8 mouse cellular contexts compared by ENCODE assay signal in genomic region chr5:30232271-30232971, GRCm38 (mm10). TPM values are rescaled to one million over a fixed set of nuclear protein-coding genes. Genes with fewer than 3 reads are reported as not detected.
DNase-seq lines count a peak whose midpoint lies in the region; ATAC-seq lines count a peak whose summit lies in the region.

TSS of gene Selenoi (plus strand) at chr5:30232581.

- WGBS in heart, embryonic 10.5 days, result 5% methylated on average over 71 of the region's 71 CpGs
- WGBS in kidney, embryonic 15.5 days, result under 1% methylated on average over 71 of the region's 71 CpGs

- no peaks in the 10 kb centered on the region for H3K27me3 ChIP-seq in heart, embryonic 10.5 days (ENCODE audit: insufficient read depth, poor library complexity, severe bottlenecking)
- H3K27me3 ChIP-seq in kidney, embryonic 15.5 days, result no peaks in the 10 kb centered on the region

- peak; percentile 98 for ATAC-seq in erythroblast, adult 5-6 weeks (replicated peaks; ENCODE audit: low FRiP score, poor library complexity, severe bottlenecking)
- peak; percentile 99 for ATAC-seq in kidney, embryonic 15.5 days (replicated peaks; ENCODE audit: low FRiP score)
- ATAC-seq in monocyte, adult 5-6 weeks (replicated peaks; ENCODE audit: insufficient number of reproducible peaks, low FRiP score, low TSS enrichment, poor library complexity, severe bottlenecking), result peak; percentile 99

- peak within 1 kb of the TSS; percentile 70 for H3K9ac ChIP-seq in kidney, embryonic 15.5 days

- H3K9me3 ChIP-seq in heart, embryonic 10.5 days, result no peaks in the 10 kb centered on the region
- H3K9me3 ChIP-seq in kidney, embryonic 15.5 days (replicated peaks), result 0 out of 2 replicates have a peak, but pooled peaks cover 5% of the 10 kb centered on the region

- peak; percentile 99 to 100 for DNase-seq in B cell, adult 2 months
- peak; percentile 100 for DNase-seq in brain, adult 2 months (ENCODE audit: low read depth, low spot score)
- peak; percentile 99 for DNase-seq in heart, embryonic 10.5 days (ENCODE audit: low spot score)
- DNase-seq in liver, result peak; percentile 99
- DNase-seq in spleen, postnatal 4 days (ENCODE audit: low spot score in 2 of 2), result peak; percentile 98 to 99

- H3K4me1 ChIP-seq in heart, embryonic 10.5 days, result peaks cover 32% of the 10 kb centered on the region; the same call in 1 of the 2 replicates
- peaks cover 25% of the 10 kb centered on the region for H3K4me1 ChIP-seq in kidney, embryonic 15.5 days

- H3K27ac ChIP-seq in heart, embryonic 10.5 days, result peak within 1 kb of the TSS; percentile 91
- peak within 1 kb of the TSS; percentile 90 for H3K27ac ChIP-seq in kidney, embryonic 15.5 days

- H3K4me3 ChIP-seq in heart, embryonic 10.5 days, result peak within 1 kb of the TSS; percentile 87
- peak within 1 kb of the TSS; percentile 83 for H3K4me3 ChIP-seq in kidney, embryonic 15.5 days (replicated peaks)

- H3K4me2 ChIP-seq in kidney, embryonic 15.5 days, result peak within 1 kb of the TSS; percentile 77

- peaks cover 11% of the 10 kb centered on the region for H3K36me3 ChIP-seq in heart, embryonic 10.5 days
- peaks cover 8% of the 10 kb centered on the region; the same call in 1 of the 2 replicates for H3K36me3 ChIP-seq in kidney, embryonic 15.5 days

RNA-seq across cellular contexts. Expression of gene Selenoi, which starts in this region (rescaled TPM):
- 5.2 and 9.6 TPM in 2 replicates for total RNA-seq in erythroblast, adult 5-6 weeks (2015; ENCODE audit: low replicate concordance)
- 8.0 and 13.8 TPM in 2 replicates for total RNA-seq in erythroblast, adult 5-6 weeks (2017; ENCODE audit: low replicate concordance)
- 23.3 and 25.6 TPM in 2 replicates for polyA plus RNA-seq in heart, embryonic 10.5 days (2016; fragmentation: Nextera tagmentation; extraction: Ambion mirVana)
- polyA plus RNA-seq in kidney, embryonic 15.5 days (2015; fragmentation: Nextera tagmentation; extraction: Ambion mirVana), result 14.0 and 14.3 TPM in 2 replicates
- 19.7 to 23.6 TPM (median 22.3 TPM) in 3 replicates for total RNA-seq in monocyte, adult 5-6 weeks (2017)

Comparison
In these comparisons a context has a peak if more than half of its experiments do, and no peak if none do; other contexts are left out.
1. Peak in every context shown above with its lines: DNase-seq, ATAC-seq, H3K4me3 ChIP-seq and H3K27ac ChIP-seq.